Comparison of ENCODE assay signal across 14 mouse cellular contexts in the genomic region with DNA sequence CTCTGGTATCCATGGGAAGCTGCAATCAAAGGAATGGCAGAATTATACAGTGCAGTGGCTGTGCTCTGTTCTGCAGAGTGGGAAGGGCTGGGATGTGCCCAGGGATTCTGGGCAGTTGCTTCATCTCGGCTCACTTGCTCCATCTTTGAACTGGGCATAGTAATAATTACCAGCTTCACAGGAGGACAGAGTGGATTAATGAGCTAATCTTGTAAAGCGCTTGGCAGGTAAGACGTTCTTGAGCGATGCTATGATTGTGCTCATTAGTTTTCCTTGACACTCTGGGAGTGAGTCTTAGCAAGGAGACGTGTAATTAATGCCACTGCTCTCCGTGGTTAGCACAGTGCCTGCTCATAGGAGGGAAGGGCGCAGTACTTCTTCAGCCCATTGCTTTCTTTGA. TPM values are rescaled to one million over a fixed set of nuclear protein-coding genes. Genes with fewer than 3 reads are reported as not detected.
DNase-seq lines count a peak whose midpoint lies in the region; ATAC-seq and TF ChIP-seq lines count a peak whose summit lies in the region.
"Had no signal": no experiment of that assay in that cellular context is flagged by ENCODE, and none has a peak within 500 bp of the region (broad histone marks: within the 10 kb centered on the region; RNA-seq: fewer than 3 reads in every experiment).

No protein-coding gene starts in this region.

- H3K9me3 ChIP-seq in kidney, postnatal 0 days (replicated peaks; ENCODE audit: low read length): no peaks in the 10 kb centered on the region
- no peaks in the 10 kb centered on the region for H3K9me3 ChIP-seq in forebrain, embryonic 12.5 days
- no peaks in the 10 kb centered on the region for H3K9me3 ChIP-seq in forebrain, embryonic 16.5 days (ENCODE audit: control insufficient read depth, low read length)
- H3K9me3 ChIP-seq in midbrain, embryonic 16.5 days (replicated peaks; ENCODE audit: control insufficient read depth, low read length, poor library complexity, severe bottlenecking): no peaks in the 10 kb centered on the region
- H3K9me3 ChIP-seq: embryonic facial prominence, embryonic 15.5 days; heart, embryonic 15.5 days; megakaryocyte, embryonic 14.5 days had no signal

- no peak overlapping the region for H3K4me2 ChIP-seq in kidney, postnatal 0 days (ENCODE audit: low read length)
- H3K4me2 ChIP-seq in forebrain, embryonic 12.5 days: no peak overlapping the region
- H3K4me2 ChIP-seq in forebrain, embryonic 16.5 days (ENCODE audit: low read length): no peak overlapping the region
- peak overlapping the region; percentile 14; the same call in 1 of the 2 replicates for H3K4me2 ChIP-seq in midbrain, embryonic 16.5 days (ENCODE audit: low read length)
- H3K4me2 ChIP-seq: embryonic facial prominence, embryonic 15.5 days; heart, embryonic 15.5 days had no signal

- TF ChIP-seq CTCF in kidney, postnatal 0 days (IDR thresholded peaks at IDR 0.05; ENCODE audit: low read depth): no peak

- peak; percentile 40; the same call in 1 of the 2 replicates for ATAC-seq in kidney, postnatal 0 days (replicated peaks; ENCODE audit: low FRiP score, low read depth)
- peak; percentile 87; the same call in 1 of the 2 replicates for ATAC-seq in forebrain, embryonic 12.5 days (ENCODE audit: low FRiP score)
- peak; percentile 86 for ATAC-seq in forebrain, embryonic 16.5 days
- peak; percentile 84 for ATAC-seq in midbrain, embryonic 16.5 days
- no peak for ATAC-seq in activated CD4-positive, CD25-positive, alpha-beta regulatory T cell, adult 4 months
- ATAC-seq: CD4-positive, CD25-positive, alpha-beta regulatory T cell, adult 4 months; inflammation-experienced regulatory T-cells, adult 6 months had no signal

- no peak for DNase-seq in kidney, postnatal 0 days (ENCODE audit: low spot score)
- no peak for DNase-seq in kidney, postnatal 4 days
- no peak for DNase-seq in urinary bladder, adult 2 months (ENCODE audit: low spot score)
- DNase-seq: cerebellum, adult 18-20 months; right cerebral cortex, postnatal 14 days had no signal

- no peak overlapping the region for H3K9ac ChIP-seq in kidney, postnatal 0 days (ENCODE audit: low read depth, low read length)
- no peak overlapping the region for H3K9ac ChIP-seq in forebrain, embryonic 12.5 days
- H3K9ac ChIP-seq in forebrain, embryonic 16.5 days (replicated peaks; ENCODE audit: low read depth, low read length): no peak overlapping the region
- no peak overlapping the region; the same call in 1 of the 2 replicates for H3K9ac ChIP-seq in midbrain, embryonic 16.5 days (ENCODE audit: low read depth, low read length)
- H3K9ac ChIP-seq: embryonic facial prominence, embryonic 15.5 days; heart, embryonic 15.5 days had no signal

- H3K36me3 ChIP-seq in kidney, postnatal 0 days (ENCODE audit: insufficient read depth, low read length): no peaks in the 10 kb centered on the region
- no peaks in the 10 kb centered on the region for H3K36me3 ChIP-seq in forebrain, embryonic 12.5 days (replicated peaks)
- no peaks in the 10 kb centered on the region for H3K36me3 ChIP-seq in forebrain, embryonic 16.5 days (ENCODE audit: control insufficient read depth, insufficient read depth)
- H3K36me3 ChIP-seq in midbrain, embryonic 16.5 days (ENCODE audit: control insufficient read depth, insufficient read depth, low read length): no peaks in the 10 kb centered on the region
- H3K36me3 ChIP-seq: embryonic facial prominence, embryonic 15.5 days; heart, embryonic 15.5 days had no signal

- H3K4me1 ChIP-seq in kidney, postnatal 0 days (replicated peaks; ENCODE audit: insufficient read depth, low read length): no peaks in the 10 kb centered on the region
- H3K4me1 ChIP-seq in forebrain, embryonic 12.5 days: 0 out of 2 replicates have a peak, but pooled peaks cover 5% of the 10 kb centered on the region
- peaks cover 11% of the 10 kb centered on the region; the same call in 1 of the 2 replicates for H3K4me1 ChIP-seq in forebrain, embryonic 16.5 days (replicated peaks; ENCODE audit: control insufficient read depth, insufficient read depth, low read length)
- H3K4me1 ChIP-seq in midbrain, embryonic 16.5 days (ENCODE audit: control insufficient read depth, insufficient read depth, low read length): no peaks in the 10 kb centered on the region
- H3K4me1 ChIP-seq: embryonic facial prominence, embryonic 15.5 days; heart, embryonic 15.5 days; megakaryocyte, embryonic 14.5 days had no signal

- H3K27ac ChIP-seq in kidney, postnatal 0 days: no peak overlapping the region
- H3K27ac ChIP-seq in forebrain, embryonic 12.5 days: 0 out of 2 replicates have a peak overlapping the region, but pooled peaks have one; percentile 42
- H3K27ac ChIP-seq in forebrain, embryonic 16.5 days (ENCODE audit: low read length): no peak overlapping the region
- H3K27ac ChIP-seq in midbrain, embryonic 16.5 days (ENCODE audit: low read length): peak overlapping the region; percentile 44; the same call in 1 of the 2 replicates
- H3K27ac ChIP-seq: embryonic facial prominence, embryonic 15.5 days; heart, embryonic 15.5 days had no signal

- 49% methylated on average over 7 of the region's 7 CpGs for WGBS in kidney, postnatal 0 days
- 43% methylated on average over 7 of the region's 7 CpGs for WGBS in forebrain, embryonic 12.5 days
- 16% methylated on average over 7 of the region's 7 CpGs for WGBS in forebrain, embryonic 16.5 days
- 45% methylated on average over 7 of the region's 7 CpGs for whole genome bisulfite sequencing in midbrain, embryonic 16.5 days

- H3K27me3 ChIP-seq in kidney, postnatal 0 days (ENCODE audit: insufficient read depth, low read length): no peaks in the 10 kb centered on the region
- H3K27me3 ChIP-seq in forebrain, embryonic 12.5 days: no peaks in the 10 kb centered on the region
- H3K27me3 ChIP-seq in forebrain, embryonic 16.5 days (replicated peaks; ENCODE audit: control insufficient read depth, insufficient read depth, low read length): no peaks in the 10 kb centered on the region
- H3K27me3 ChIP-seq in midbrain, embryonic 16.5 days (ENCODE audit: control insufficient read depth, insufficient read depth, low read depth, low read length): no peaks in the 10 kb centered on the region
- H3K27me3 ChIP-seq: embryonic facial prominence, embryonic 15.5 days; heart, embryonic 15.5 days; megakaryocyte, embryonic 14.5 days had no signal

- H3K4me3 ChIP-seq in kidney, postnatal 0 days (replicated peaks; ENCODE audit: low read depth, low read length): no peak overlapping the region
- no peak overlapping the region for H3K4me3 ChIP-seq in forebrain, embryonic 12.5 days (replicated peaks)
- no peak overlapping the region for H3K4me3 ChIP-seq in forebrain, embryonic 16.5 days (replicated peaks; ENCODE audit: low read length)
- H3K4me3 ChIP-seq in midbrain, embryonic 16.5 days (ENCODE audit: low read depth, low read length): no peak overlapping the region
- H3K4me3 ChIP-seq: embryonic facial prominence, embryonic 15.5 days; heart, embryonic 15.5 days; megakaryocyte, embryonic 14.5 days had no signal

RNA-seq across cellular contexts. Expression of gene Frmd4a, which starts 54.3 kb away (rescaled TPM):
- polyA plus RNA-seq in kidney, postnatal 0 days (2015; fragmentation: Nextera tagmentation; extraction: Ambion mirVana): 16.8 and 18.2 TPM in 2 replicates
- polyA plus RNA-seq in forebrain, embryonic 12.5 days (2016; fragmentation: Nextera tagmentation; extraction: Ambion mirVana): 51.3 and 56.7 TPM in 2 replicates
- polyA plus RNA-seq in forebrain, embryonic 16.5 days (2015; fragmentation: Nextera tagmentation; extraction: Ambion mirVana): 85.3 and 97.9 TPM in 2 replicates
- 56.0 and 63.8 TPM in 2 replicates for polyA plus RNA-seq in midbrain, embryonic 16.5 days (2015; fragmentation: Nextera tagmentation; extraction: Ambion mirVana)
- polyA plus RNA-seq in urinary bladder, adult 2 months (2012; rRNA removed): 7.1 and 10.4 TPM in 2 replicates
- 1 to 10 TPM in 1 of 2 experiments, under 1 TPM in 1; 0.61 to 1.2 TPM for polyA plus RNA-seq in activated CD4-positive, CD25-positive, alpha-beta regulatory T cell, adult 4 months (2017; shearing (Covaris generic))

Comparison
In these comparisons a context has a peak if more than half of its experiments do, and no peak if none do; other contexts are left out.
1. H3K27ac ChIP-seq: peak in forebrain, embryonic 12.5 days (single experiment) and midbrain, embryonic 16.5 days (single experiment); none in kidney, postnatal 0 days (single experiment) and forebrain, embryonic 16.5 days (single experiment).